Mouse (Mus musculus) stomach, embryonic 14.5 days (tissue): ENCODE results near the gene Atp13a3. TPM values are rescaled to one million over a fixed set of nuclear protein-coding genes. Genes with fewer than 3 reads are reported as not detected.

Experiments
- ATAC-seq: fragments of 200-750 bp; cut with Nextera tagmentation; 2 replicates; pipeline ENCODE4 v1.8.0; 2017; ENCODE audit warnings: low read depth, moderate TSS enrichment; ENCODE audit not compliant: insufficient number of reproducible peaks, insufficient read depth, low FRiP score
- H3K27ac ChIP-seq: fragments of 300-500 bp; sonication (generic); 2 replicates; pipeline ENCODE4 v1.5.1; 2014; ENCODE audit warnings: mild to moderate bottlenecking, low read length, moderate library complexity, mixed read lengths
- H3K27me3 ChIP-seq: fragments of 300-500 bp; sonication (generic); 2 replicates; pipeline ENCODE4 v1.6.1; 2014; ENCODE audit warnings: low read length, control low read depth, mixed read lengths; ENCODE audit not compliant: control insufficient read depth, insufficient read depth
- H3K36me3 ChIP-seq: fragments of 300-500 bp; sonication (generic); 2 replicates; pipeline ENCODE4 v1.6.1; 2014; ENCODE audit warnings: mild to moderate bottlenecking, control low read depth, low read length, moderate library complexity, mixed read lengths; ENCODE audit not compliant: control insufficient read depth, insufficient read depth
- H3K4me1 ChIP-seq: fragments of 300-500 bp; sonication (generic); 2 replicates; pipeline ENCODE4 v1.6.1; 2014; ENCODE audit warnings: low read length, control low read depth, mixed read lengths; ENCODE audit not compliant: control insufficient read depth, insufficient read depth
- H3K4me2 ChIP-seq: fragments of 300-500 bp; sonication (generic); replicated peaks from 2 replicates; pipeline ENCODE4 v1.6.1; 2014; ENCODE audit warnings: low read depth, low read length, control low read depth
- H3K4me3 ChIP-seq: fragments of 300-500 bp; sonication (generic); 2 replicates; pipeline ENCODE4 v1.5.1; 2014; ENCODE audit warnings: low read depth, low read length, control low read depth
- H3K9ac ChIP-seq: fragments of 300-500 bp; sonication (generic); replicated peaks from 2 replicates; pipeline ENCODE4 v1.6.1; 2014; ENCODE audit warnings: low read depth, mild to moderate bottlenecking, control low read depth, low read length, moderate library complexity, mixed read lengths
- H3K9me3 ChIP-seq: fragments of 300-500 bp; sonication (generic); 2 replicates; pipeline ENCODE4 v1.6.1; 2016; ENCODE audit warnings: low read depth, low read length, control low read depth; ENCODE audit not compliant: control insufficient read depth
- WGBS: fragments of 180-500 bp; shearing (Covaris S2); extraction: QIAGEN DNeasy Blood & Tissue Kit; methylation state at CpG from one replicate; pipeline ENCODE4 v1.1.7; 2014; 5-methylcytosine and 5-hydroxymethylcytosine counted together
- polyA plus RNA-seq: library from polyadenylated mRNA; unstranded; fragments of >200 nt; fragmentation: Nextera tagmentation; extraction: Ambion mirVana; gene quantifications from 2 replicates; pipeline ENCODE4 v1.2.1, GENCODE M21; 2014

Gene Atp13a3
- polyA plus RNA-seq, 1 experiment from 2014 or later, result 14.5 TPM

DNA sequence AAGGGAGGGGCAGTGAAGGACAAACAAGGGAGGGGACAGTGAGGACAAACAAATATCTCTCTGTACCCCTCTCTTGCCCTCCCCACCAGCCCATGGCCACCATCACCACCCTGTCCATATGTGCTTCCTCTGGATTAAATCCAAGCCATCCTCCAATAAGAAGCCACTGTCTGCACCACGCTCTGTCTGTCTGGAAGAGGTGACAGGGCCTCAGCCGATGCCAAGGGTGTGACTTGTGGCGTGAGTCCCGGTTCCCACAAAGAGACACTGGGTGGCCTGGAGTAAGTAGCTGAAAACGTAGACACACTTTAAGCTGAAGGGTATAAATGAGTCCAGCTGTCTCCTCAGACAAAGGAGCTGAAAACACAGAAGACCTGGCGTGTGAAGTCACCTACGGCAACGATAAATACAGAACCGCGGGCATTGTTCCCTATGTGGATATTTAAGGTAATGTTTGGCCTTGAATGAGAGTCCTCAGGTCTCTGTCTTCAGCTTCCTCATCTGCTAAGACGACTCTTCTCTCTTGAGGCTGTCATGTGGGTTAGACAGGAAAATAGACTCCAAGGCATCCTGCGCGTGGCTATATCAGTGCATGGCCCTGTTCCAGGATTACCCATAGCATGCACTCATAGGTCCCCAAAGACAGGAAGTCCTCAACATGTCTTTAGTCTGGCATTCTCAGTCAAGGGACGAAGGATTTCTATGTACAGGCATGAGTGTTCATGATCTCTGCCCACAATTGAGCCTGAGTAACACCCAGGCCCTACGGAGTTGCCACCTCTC lies 130.0 kb downstream of the Atp13a3 start:
- H3K4me3 ChIP-seq, result no peak overlapping the region
- H3K4me1 ChIP-seq, result peaks cover 10% of the 10 kb centered on the region; the same call in 1 of the 2 replicates
- ATAC-seq, result no peak
- H3K9me3 ChIP-seq, result no peaks in the 10 kb centered on the region
- no peak overlapping the region for H3K9ac ChIP-seq
- no peak overlapping the region for H3K4me2 ChIP-seq
- 72% methylated on average over 15 of the region's 15 CpGs for WGBS
- H3K27me3 ChIP-seq, result no peaks in the 10 kb centered on the region
- no peaks in the 10 kb centered on the region for H3K36me3 ChIP-seq
- H3K27ac ChIP-seq, result no peak overlapping the region

DNA sequence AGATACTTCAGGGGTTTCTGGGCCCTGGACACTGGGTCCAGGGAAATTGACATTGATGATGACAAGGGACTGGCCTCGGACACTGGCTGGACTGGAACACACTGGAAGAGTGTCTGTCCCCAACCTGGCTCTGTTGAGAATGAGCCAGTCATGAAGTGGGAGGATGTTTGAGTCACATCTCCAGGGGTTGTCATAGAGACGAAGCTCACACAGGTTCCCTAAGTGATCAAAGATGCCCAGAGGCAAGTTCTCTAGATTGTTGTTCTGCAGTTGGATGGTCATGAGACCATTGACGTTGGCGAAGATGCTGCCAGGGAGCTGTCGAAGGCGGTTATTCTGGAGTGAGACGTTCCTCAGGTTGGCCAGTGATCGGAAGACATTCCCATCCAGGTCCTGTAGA lies 132.7 kb downstream of the Atp13a3 start:
- peaks cover 10% of the 10 kb centered on the region; the same call in 1 of the 2 replicates for H3K4me1 ChIP-seq
- WGBS, result 93% methylated on average over 8 of the region's 8 CpGs

DNA sequence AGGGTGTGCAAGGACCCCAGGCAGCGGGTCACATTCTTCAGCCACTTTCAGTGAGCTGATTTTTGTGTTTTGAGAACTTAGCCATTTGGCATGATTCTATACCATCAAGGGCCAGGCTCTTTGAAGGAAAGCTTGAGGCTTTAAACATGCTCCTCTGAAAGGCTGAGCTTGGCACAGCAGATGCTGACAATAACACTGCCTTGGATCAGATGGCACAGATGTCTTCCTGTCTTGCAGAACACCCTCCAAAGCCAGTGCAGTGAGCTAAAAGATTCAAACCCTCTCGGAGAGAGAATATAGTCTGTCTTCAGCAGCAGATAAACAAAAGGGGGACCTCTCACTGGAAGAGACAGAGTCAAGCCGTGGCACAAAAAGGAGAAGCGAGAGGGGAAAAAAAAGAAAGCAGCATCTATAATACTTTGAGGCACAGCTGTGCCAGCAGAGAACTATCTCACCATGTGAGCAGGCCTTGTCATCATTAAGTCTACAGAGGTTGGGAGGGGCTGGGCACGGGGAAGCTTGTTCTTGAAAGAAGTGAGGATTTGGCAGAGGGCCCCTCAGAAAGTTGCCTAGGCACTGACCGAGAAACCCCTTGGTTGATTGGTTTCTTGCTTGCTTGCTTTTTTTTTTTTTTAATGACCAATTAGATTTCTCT lies 133.7 kb downstream of the Atp13a3 start:
- H3K9me3 ChIP-seq, result no peaks in the 10 kb centered on the region
- WGBS, result 61% methylated on average over 6 of the region's 6 CpGs
- no peaks in the 10 kb centered on the region for H3K27me3 ChIP-seq
- peaks cover 10% of the 10 kb centered on the region; the same call in 1 of the 2 replicates for H3K4me1 ChIP-seq
- H3K27ac ChIP-seq, result peak overlapping the region; percentile 52
- H3K4me2 ChIP-seq, result no peak overlapping the region
- ATAC-seq, result no peak
- no peaks in the 10 kb centered on the region for H3K36me3 ChIP-seq
- H3K9ac ChIP-seq, result no peak overlapping the region
- H3K4me3 ChIP-seq, result no peak overlapping the region

More for the DNA sequence above, 132.7 kb downstream of the Atp13a3 start:
- no peak for ATAC-seq
- Histone ChIP-seq H3K36me3 (no peaks in the 10 kb centered on the region), H3K9ac (no peak overlapping the region), H3K9me3 (no peaks in the 10 kb centered on the region), H3K4me2 (no peak overlapping the region), H3K27me3 (no peaks in the 10 kb centered on the region), H3K27ac (no peak overlapping the region), H3K4me3 (no peak overlapping the region)

DNA sequence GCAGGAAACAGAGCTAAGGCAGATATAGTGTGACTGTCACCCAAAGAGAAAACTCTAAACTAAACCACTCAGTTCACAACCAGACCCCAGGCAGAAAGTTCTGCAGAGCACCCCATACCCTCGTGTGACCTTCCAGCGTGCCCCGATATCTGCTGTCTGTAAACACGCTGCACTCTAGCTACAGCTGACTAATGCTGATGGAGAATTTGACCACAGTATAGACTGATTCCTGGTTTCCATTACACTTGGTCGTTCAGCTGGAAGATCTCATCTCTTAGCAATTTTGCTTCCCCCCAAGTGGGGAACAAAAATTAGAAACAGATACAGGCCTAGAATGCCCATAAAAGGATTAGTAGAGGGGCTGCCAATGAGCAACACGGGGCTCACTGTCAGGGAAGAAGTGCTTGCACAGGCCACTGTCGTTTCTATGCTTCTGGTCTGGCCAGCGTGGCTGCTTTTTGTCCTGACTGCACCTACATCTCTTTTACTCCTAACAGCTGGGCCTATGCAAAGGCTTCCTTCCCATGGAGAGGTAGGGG lies 134.5 kb downstream of the Atp13a3 start:
- H3K9ac ChIP-seq, result no peak overlapping the region
- H3K9me3 ChIP-seq, result no peaks in the 10 kb centered on the region
- WGBS, result 45% methylated on average over 8 of the region's 8 CpGs
- no peak overlapping the region for H3K4me3 ChIP-seq
- H3K27ac ChIP-seq, result peak overlapping the region; percentile 52
- H3K27me3 ChIP-seq, result no peaks in the 10 kb centered on the region
- 0 out of 2 replicates have a peak, but pooled peaks have one; percentile 49 for ATAC-seq
- H3K4me1 ChIP-seq, result peaks cover 10% of the 10 kb centered on the region; the same call in 1 of the 2 replicates
- H3K4me2 ChIP-seq, result no peak overlapping the region
- H3K36me3 ChIP-seq, result no peaks in the 10 kb centered on the region

DNA sequence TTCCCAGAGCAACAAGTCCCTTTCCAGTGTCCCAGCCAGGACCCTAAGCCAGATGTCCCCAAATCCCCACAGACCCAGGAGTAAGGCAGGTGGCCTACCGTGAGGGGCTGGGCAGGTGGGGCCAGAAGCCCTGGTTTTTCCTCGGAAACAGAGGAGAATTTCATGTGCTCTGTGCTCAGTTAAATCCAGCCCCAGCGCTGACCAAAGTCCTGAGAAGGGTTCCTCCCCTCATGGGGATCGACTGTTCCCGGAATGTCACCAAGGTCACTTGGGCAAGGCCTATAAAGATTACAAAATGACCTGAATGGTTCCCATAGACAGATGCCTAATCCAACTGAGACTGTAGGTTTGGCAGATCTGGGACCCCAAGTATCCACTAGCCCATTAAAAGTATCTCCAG lies 138.4 kb downstream of the Atp13a3 start, which contains the start of gene Cpn2:
Gene Cpn2 (minus strand): TSS at position 141 of the 400 bp plus-strand sequence.
- Histone ChIP-seq H3K27me3 (no peaks in the 10 kb centered on the region), H3K4me2 (no peak within 1 kb of the TSS), H3K9me3 (no peaks in the 10 kb centered on the region), H3K36me3 (no peaks in the 10 kb centered on the region), H3K4me3 (no peak within 1 kb of the TSS), H3K9ac (no peak within 1 kb of the TSS), H3K4me1 (peaks cover 10% of the 10 kb centered on the region; the same call in 1 of the 2 replicates), H3K27ac (no peak within 1 kb of the TSS)
- ATAC-seq, result no peak
- WGBS, result 63% methylated on average over 5 of the region's 5 CpGs

DNA sequence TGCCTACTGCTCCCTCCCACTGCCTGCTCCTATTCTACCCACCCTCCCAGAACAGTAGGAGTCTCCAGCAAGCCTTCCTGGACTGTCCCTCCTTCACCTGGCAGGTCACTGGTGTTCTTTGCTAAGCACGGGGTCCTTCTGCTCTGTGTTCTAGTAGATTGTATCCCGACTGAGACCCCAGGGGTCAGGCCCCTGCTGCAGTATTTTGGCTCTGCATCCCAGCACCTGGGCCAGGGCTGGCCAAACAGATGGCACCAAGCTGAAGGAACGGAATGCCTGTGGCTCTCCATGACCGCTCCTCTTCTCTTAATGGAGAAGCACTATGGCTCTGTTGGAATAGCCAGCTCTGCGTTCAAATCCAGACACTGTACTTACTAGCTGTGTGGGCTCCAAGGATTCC lies 139.2 kb downstream of the Atp13a3 start:
- H3K27me3 ChIP-seq, result no peaks in the 10 kb centered on the region
- 79% methylated on average over 5 of the region's 5 CpGs for WGBS
- no peak overlapping the region for H3K4me3 ChIP-seq
- H3K9me3 ChIP-seq, result no peaks in the 10 kb centered on the region
- no peak overlapping the region for H3K4me2 ChIP-seq
- H3K27ac ChIP-seq, result no peak overlapping the region
- no peaks in the 10 kb centered on the region for H3K36me3 ChIP-seq
- H3K4me1 ChIP-seq, result peaks cover 5% of the 10 kb centered on the region; the same call in 1 of the 2 replicates
- H3K9ac ChIP-seq, result no peak overlapping the region
- no peak for ATAC-seq

DNA sequence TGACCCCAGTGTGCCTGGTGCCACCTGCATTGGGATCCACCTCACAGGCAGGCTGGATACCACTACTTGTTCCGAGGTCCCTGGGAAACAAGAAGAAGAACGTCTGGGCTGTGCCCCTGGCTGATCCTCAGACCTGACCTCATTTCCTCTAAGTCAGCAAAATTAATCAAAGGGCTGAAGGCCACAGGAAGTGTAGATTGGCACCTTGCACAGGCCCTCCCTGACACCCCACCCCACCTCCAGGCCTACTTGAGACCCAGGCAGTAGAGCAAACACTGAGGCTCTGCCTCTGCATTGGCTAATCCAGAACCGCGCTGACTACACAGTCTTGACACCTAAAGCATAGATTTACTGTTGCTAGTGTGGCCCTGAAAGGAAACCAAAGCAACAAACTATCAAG lies 140.2 kb downstream of the Atp13a3 start:
- Histone ChIP-seq H3K4me3 (no peak overlapping the region), H3K36me3 (no peaks in the 10 kb centered on the region), H3K4me2 (no peak overlapping the region), H3K9ac (no peak overlapping the region), H3K27me3 (no peaks in the 10 kb centered on the region), H3K4me1 (no peaks in the 10 kb centered on the region), H3K9me3 (no peaks in the 10 kb centered on the region), H3K27ac (no peak overlapping the region)
- ATAC-seq, result no peak
- WGBS, result 49% methylated on average over 4 of the region's 4 CpGs

DNA sequence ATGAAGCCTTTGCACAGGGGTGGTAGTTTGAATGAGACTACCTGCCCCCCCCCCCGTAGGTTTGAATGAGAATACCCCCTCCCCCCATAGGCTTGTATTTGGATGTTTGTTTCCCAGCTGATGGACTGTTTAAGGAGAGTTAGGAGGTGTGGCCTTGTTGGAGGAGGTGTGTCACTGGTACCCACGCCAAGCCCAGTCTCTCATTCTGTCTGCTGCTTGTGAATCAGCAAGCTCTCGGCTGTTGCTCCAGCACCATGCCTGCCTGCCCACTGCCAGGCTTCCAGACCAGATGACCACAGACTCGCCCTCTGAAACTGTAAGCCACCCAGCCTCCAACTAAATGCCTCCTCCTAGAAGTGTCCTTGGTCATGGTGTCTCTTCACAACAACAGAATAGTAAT lies 142.6 kb downstream of the Atp13a3 start:
- Histone ChIP-seq H3K9ac (no peak overlapping the region), H3K27ac (no peak overlapping the region), H3K36me3 (no peaks in the 10 kb centered on the region), H3K9me3 (no peaks in the 10 kb centered on the region), H3K27me3 (no peaks in the 10 kb centered on the region), H3K4me2 (no peak overlapping the region), H3K4me1 (no peaks in the 10 kb centered on the region), H3K4me3 (no peak overlapping the region)
- ATAC-seq, result no peak
- WGBS, result 68% methylated on average over 4 of the region's 4 CpGs
